Mouse (Mus musculus) cerebellum, adult (tissue): ENCODE measurements around the gene Sco1.
A peak's percentile ranks its signal among the peaks of the same experiment; 100 is the strongest.
"Not testable (repeated sequence)": the region's sequence is repeated elsewhere in the genome, so short reads cannot be mapped to it uniquely, and the experiment has no call there.

Experiments
- ATAC-seq: cut with Nextera tagmentation; 2 replicates; pipeline ENCODE4 v1.9.2; 2017; ENCODE audit warnings: mild to moderate bottlenecking, moderate library complexity, mixed read lengths; ENCODE audit not compliant: insufficient number of reproducible peaks, low FRiP score, low TSS enrichment

Sco1 gene

DNA sequence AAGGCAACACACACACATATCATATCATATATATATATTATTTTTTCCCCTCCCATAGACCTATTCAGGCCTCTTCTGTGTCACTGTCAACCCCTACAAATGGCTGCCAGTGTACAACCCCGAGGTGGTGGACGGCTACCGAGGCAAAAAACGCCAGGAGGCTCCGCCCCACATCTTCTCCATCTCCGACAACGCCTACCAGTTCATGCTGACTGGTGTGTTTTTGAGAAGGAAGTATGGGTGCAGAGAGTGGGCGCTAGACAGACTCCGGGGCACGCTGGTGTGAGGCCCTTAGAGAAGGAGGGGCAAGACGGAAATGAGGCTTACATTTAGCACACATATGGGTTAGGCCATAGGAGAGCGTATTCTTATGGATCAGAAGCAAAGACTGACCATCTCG lies 30.3 kb downstream of the Sco1 start:
- ATAC-seq, result no peak

- no peak for ATAC-seq
Observed at GRCm38 (mm10) chr11:67083239-67083638, 30.8 kb downstream of the Sco1 start.

DNA sequence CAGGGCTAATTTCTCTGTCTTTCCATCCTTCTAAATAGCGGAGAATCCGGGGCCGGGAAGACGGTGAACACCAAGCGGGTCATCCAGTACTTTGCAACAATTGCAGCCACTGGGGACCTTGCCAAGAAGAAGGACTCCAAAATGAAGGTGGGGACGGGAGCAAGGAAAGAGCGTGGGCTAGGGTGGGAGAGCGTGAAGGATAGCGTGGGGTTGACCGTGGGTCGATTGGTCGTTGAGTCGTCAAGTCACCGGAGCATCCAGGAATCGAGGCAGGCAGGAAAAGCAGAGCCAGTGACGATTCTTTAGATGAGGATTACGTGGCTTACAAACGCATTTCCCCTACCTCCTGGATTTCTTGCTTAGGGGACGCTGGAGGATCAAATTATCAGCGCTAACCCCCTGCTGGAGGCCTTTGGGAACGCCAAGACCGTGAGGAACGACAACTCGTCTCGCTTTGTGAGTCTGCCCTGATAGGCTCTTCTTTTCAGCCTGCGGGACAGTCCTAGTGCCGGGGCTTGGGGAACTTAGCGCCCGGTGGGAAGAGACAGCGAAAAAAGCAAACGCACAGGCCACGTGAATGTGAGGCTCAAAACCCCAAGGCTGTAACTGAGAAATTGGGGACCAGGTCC lies 31.4 kb downstream of the Sco1 start:
- ATAC-seq, result no peak

- peak; percentile 68; the same call in 1 of the 2 replicates for ATAC-seq
Observed at GRCm38 (mm10) chr11:67085489-67085888, 33.0 kb downstream of the Sco1 start.

GRCm38 (mm10) chr11:67086467-67087164 lies 34.1 kb downstream of the Sco1 start:
- no peak for ATAC-seq

DNA sequence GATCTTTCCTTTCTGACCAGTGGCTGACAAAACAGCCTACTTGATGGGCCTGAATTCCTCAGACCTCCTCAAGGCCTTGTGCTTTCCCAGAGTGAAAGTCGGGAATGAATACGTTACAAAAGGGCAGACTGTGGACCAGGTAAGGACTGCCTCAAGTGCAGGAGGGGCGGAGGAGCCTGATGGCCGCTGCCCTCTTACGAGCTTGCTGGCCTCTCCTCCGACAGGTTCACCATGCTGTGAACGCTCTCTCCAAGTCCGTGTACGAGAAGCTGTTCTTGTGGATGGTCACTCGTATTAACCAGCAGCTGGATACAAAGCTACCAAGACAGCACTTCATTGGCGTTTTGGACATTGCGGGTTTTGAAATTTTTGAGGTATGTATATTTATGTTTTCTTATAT lies 34.8 kb downstream of the Sco1 start:
- ATAC-seq, result no peak

- not testable (repeated sequence) for ATAC-seq
Observed at GRCm38 (mm10) chr11:67092354-67092753, 39.9 kb downstream of the Sco1 start.

DNA sequence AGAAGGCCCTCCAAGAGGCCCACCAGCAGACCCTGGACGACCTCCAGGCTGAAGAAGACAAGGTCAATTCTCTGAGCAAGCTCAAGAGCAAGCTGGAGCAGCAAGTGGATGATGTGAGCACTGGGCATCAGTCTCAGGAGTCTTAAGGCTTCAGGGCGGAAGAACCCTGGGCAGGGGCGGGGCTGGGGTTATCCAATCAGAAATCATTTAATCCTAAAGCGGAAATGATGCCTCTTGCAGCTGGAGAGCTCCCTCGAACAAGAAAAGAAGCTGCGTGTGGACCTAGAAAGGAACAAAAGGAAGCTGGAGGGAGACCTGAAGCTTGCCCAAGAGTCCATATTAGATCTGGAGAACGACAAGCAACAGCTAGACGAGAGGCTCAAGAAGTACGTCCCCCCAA lies 40.7 kb downstream of the Sco1 start:
- ATAC-seq, result no peak

GRCm38 (mm10) chr11:67093652-67094051 lies 41.2 kb downstream of the Sco1 start:
- ATAC-seq, result no peak

GRCm38 (mm10) chr11:67094470-67094869 lies 42.0 kb downstream of the Sco1 start:
- ATAC-seq, result no peak

DNA sequence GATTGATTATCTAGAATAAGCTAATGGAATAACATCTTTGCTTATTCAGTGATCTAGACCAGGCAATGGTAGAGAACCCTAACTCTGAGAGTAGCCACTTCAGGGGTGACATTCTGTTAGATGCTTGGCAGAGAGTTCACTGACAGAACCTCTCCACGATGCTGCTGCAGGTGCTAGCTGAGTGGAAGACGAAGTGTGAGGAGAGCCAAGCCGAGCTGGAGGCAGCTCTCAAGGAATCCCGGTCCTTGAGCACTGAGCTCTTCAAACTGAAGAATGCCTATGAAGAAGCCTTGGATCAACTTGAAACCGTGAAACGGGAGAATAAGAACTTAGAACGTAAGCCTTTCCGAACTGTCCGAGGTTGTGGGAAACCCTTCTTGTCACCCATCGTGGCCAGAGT lies 45.2 kb downstream of the Sco1 start:
- no peak for ATAC-seq

DNA sequence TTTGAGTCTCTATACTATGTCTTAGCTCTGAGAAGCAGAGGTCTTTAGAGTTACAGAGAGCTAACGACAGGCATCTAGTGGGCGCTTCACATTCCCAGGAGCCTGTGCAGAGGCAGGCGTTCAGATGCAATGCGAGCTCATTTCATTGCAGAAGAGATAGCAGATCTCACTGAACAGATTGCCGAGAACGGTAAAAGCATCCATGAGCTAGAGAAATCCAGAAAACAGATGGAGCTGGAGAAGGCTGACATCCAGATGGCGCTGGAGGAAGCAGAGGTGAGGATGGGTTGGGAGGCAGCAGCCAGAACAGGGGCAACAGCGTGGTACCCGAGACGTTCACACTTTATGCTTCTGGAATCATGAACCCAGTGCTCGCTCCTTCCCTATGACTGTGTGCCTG lies 46.0 kb downstream of the Sco1 start:
- ATAC-seq, result no peak

DNA sequence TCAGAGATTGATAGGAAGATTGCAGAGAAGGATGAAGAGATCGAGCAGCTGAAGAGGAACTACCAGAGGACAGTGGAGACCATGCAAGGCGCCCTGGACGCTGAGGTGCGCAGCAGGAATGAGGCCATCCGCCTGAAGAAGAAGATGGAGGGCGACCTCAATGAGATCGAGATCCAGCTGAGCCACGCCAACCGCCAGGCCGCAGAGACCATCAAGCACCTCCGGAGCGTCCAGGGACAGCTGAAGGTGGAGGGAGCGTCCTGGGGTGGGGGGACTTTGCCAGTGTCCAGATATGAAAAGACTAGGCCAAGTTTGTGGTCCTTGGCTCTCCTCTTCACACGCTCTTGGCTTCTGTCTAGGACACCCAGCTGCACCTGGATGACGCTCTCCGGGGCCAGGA lies 46.8 kb downstream of the Sco1 start:
- ATAC-seq, result no peak

DNA sequence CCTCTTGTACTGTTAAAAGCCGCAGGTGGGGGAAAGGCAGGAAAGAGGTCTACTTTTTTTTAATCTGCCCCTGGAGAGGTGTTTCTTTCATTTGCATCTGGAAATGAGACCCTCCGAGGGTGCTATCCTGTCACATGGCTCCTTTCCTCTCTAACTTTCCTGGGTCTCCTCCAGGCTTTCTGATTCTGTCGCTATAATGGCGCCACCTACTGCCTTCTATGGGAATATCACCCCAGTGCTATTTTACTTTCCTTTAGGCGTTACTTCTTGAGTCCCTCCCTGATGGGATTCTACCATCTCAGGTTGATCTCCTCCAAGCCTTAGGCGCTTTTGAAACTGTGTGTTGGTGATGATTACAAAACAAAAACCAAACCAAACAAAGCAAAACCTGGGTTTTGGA lies 47.7 kb downstream of the Sco1 start:
- ATAC-seq, result no peak

DNA sequence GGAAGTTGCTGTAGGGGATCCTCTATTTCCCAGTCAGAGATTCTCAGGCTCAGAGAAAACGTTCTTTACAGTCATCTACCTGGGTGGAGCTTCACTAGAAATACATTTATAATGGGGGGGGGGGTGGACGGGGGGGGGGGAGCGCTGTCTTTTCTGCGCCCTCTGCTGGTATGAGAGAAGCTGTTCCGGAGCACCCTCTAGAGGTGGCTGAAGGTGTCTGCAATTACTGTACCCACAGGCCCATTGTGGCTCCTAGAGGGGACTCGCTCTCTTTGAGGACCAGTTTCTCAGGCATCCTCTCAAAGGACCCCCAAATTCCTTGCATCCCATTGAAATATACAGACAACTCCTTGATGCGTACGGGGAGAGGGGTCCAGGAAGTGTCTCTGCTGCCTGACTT lies 49.2 kb downstream of the Sco1 start:
- ATAC-seq, result no peak

DNA sequence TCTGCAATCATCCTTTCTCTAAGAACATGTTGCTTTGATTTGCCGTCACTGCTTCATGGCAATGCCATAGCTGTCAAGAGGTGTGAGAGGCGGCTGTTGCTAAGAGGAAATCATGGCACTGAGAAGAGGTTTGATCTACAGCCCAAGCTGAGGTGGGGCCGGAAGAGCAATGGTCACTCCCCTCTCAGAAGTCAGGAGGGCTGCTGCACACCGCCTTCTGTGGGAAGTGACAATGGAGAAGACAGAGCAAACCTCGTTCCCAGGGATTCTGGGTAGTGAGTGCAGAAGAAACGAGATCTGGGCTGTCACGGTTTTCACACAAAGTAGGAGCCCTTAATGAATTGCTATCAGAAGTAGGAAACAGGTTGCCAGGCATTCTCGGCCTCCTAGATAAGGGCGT lies 50.8 kb downstream of the Sco1 start:
- no peak for ATAC-seq

DNA sequence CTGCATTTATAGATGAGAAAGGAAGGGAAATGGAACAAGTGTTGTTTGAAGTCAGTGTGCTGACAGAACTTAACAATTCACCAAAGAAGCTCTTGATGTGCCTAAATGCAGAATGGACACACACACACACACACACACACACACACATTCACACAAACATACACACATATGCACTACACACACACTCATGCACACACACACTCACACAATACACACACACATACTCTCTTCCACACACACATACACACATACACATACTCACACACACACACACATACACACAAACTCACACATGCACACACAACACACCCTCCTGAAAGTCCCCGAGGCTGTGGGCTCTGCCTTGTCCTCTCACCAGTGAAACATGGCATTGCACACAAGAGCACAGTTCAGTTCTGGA lies 51.8 kb downstream of the Sco1 start:
- ATAC-seq, result no peak

- no peak for ATAC-seq
Observed at GRCm38 (mm10) chr11:67104714-67105113, 52.2 kb downstream of the Sco1 start.

- ATAC-seq, result no peak
Observed at GRCm38 (mm10) chr11:67105689-67106088, 53.2 kb downstream of the Sco1 start.

DNA sequence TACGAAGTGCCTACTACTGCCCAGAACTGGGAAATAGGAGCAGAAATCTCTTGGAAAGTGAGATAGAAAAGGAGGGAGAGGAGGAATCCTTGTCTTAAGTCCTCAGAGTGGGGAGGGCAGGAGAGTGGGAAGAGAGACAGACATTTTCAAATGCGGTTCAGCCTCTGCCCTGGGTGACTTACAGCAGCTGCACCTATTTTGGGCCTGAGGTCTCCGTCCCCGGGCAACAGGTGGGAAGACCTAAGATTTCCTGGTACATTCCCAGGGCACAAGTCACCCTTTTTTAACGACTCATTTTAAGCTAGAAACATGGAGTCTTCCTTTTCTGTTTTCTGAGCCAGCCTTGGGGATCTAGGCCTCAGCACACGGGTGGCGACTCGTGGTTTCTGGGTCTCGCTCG lies 54.5 kb downstream of the Sco1 start:
- ATAC-seq, result no peak

- peak; percentile 92 for ATAC-seq
Observed at GRCm38 (mm10) chr11:67110168-67110948, 57.9 kb downstream of the Sco1 start.
